ENCODE assay signal across 8 mouse cellular contexts in the genomic region with DNA sequence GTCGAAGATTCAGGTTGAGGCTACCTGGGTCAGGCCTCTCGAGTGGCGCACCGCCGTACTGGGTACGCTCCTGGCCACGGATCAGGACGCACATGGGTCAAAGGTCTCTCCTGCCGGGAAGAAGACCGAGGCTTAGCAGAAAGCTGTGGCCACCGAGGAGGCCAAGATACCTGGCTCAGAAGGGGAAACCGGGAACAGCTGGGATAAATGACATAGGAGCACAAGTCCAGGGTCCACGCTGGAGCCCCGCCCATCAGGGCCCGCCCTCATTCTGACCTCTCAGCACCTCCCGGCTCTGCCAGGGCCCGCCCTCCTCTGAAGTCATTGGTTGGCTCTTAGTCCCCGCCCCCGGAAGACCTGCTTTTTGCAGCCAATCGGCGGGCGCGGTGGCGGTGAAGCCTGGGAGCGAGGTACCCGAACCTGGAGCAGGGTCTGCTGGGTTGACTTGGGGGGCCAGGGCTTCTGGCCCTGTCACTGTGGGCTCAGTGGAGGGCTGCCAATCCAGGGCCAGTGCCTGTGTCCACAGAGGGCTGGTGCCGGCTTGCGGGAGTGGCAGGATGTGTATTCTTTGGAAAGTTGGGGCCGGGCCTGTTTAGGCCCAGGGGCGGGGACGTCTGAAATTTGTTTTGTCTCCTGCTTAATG. TPM values are rescaled to one million over a fixed set of nuclear protein-coding genes. Genes with fewer than 3 reads are reported as not detected.
DNase-seq lines count a peak whose midpoint lies in the region; ATAC-seq and TF ChIP-seq lines count a peak whose summit lies in the region.

A gene (plus strand): TSS at position 325 of the 643 bp plus-strand sequence.

- TF ChIP-seq EP300 in heart, postnatal 0 days (IDR thresholded peaks at IDR 0.05; ENCODE audit: low read depth) = no peak

- peaks cover 19% of the 10 kb centered on the region for H3K36me3 ChIP-seq in E14TG2a.4 (ENCODE audit: insufficient read depth, low read length)
- peaks cover 21% of the 10 kb centered on the region for H3K36me3 ChIP-seq in forebrain, embryonic 12.5 days (replicated peaks)
- H3K36me3 ChIP-seq in heart, postnatal 0 days (replicated peaks; ENCODE audit: control insufficient read depth, insufficient read depth, low read length) = peaks cover 26% of the 10 kb centered on the region
- no peaks in the 10 kb centered on the region for H3K36me3 ChIP-seq in liver, embryonic 16.5 days (ENCODE audit: control insufficient read depth, insufficient read depth)
- H3K36me3 ChIP-seq in neural tube, embryonic 13.5 days = peaks cover 26% of the 10 kb centered on the region
- peaks cover 2% of the 10 kb centered on the region for H3K36me3 ChIP-seq in testis, adult 2 months (ENCODE audit: control insufficient read depth, insufficient read depth, low read length)

- ATAC-seq in forebrain, embryonic 12.5 days (ENCODE audit: low FRiP score) = peak; percentile 99
- ATAC-seq in heart, postnatal 0 days (ENCODE audit: insufficient read depth, low read depth) = peak; percentile 99
- peak; percentile 99 for ATAC-seq in liver, embryonic 16.5 days (ENCODE audit: low read depth)
- ATAC-seq in neural tube, embryonic 13.5 days (ENCODE audit: low read depth) = peak; percentile 98

- peaks cover 15% of the 10 kb centered on the region for H3K4me1 ChIP-seq in E14TG2a.4 (replicated peaks; ENCODE audit: low read depth, low read length)
- peaks cover 17% of the 10 kb centered on the region for H3K4me1 ChIP-seq in forebrain, embryonic 12.5 days
- H3K4me1 ChIP-seq in heart, postnatal 0 days (ENCODE audit: control insufficient read depth, insufficient read depth) = peaks cover 19% of the 10 kb centered on the region
- peaks cover 11% of the 10 kb centered on the region for H3K4me1 ChIP-seq in liver, embryonic 16.5 days (ENCODE audit: control insufficient read depth, low read depth, low read length)
- peaks cover 21% of the 10 kb centered on the region for H3K4me1 ChIP-seq in neural tube, embryonic 13.5 days (replicated peaks)
- peaks cover 6% of the 10 kb centered on the region for H3K4me1 ChIP-seq in testis, adult 2 months (ENCODE audit: control insufficient read depth, insufficient read depth, low read length)

- H3K9me3 ChIP-seq in E14TG2a.4 (ENCODE audit: low read length) = peaks cover under 1% of the 10 kb centered on the region
- H3K9me3 ChIP-seq in forebrain, embryonic 12.5 days = no peaks in the 10 kb centered on the region
- no peaks in the 10 kb centered on the region for H3K9me3 ChIP-seq in heart, postnatal 0 days (replicated peaks; ENCODE audit: control insufficient read depth, low read length)
- no peaks in the 10 kb centered on the region for H3K9me3 ChIP-seq in liver, embryonic 16.5 days (replicated peaks; ENCODE audit: control insufficient read depth, low read length)
- no peaks in the 10 kb centered on the region for H3K9me3 ChIP-seq in neural tube, embryonic 13.5 days

- H3K27me3 ChIP-seq in E14TG2a.4 (ENCODE audit: insufficient read depth, low read length) = no peaks in the 10 kb centered on the region
- no peaks in the 10 kb centered on the region for H3K27me3 ChIP-seq in forebrain, embryonic 12.5 days
- no peaks in the 10 kb centered on the region for H3K27me3 ChIP-seq in heart, postnatal 0 days (ENCODE audit: control insufficient read depth, insufficient read depth, low read length)
- no peaks in the 10 kb centered on the region for H3K27me3 ChIP-seq in liver, embryonic 16.5 days (ENCODE audit: control insufficient read depth, insufficient read depth, low read depth, low read length)
- no peaks in the 10 kb centered on the region for H3K27me3 ChIP-seq in neural tube, embryonic 13.5 days
- H3K27me3 ChIP-seq in testis, adult 2 months (ENCODE audit: control insufficient read depth, insufficient read depth, low read length) = no peaks in the 10 kb centered on the region

- H3K4me2 ChIP-seq in forebrain, embryonic 12.5 days = peak within 1 kb of the TSS; percentile 87
- H3K4me2 ChIP-seq in heart, postnatal 0 days (ENCODE audit: low read depth, low read length) = peak within 1 kb of the TSS; percentile 76
- H3K4me2 ChIP-seq in liver, embryonic 16.5 days (ENCODE audit: low read depth, low read length) = peak within 1 kb of the TSS; percentile 91
- peak within 1 kb of the TSS; percentile 91 for H3K4me2 ChIP-seq in neural tube, embryonic 13.5 days

- H3K4me3 ChIP-seq in E14TG2a.4 (replicated peaks; ENCODE audit: low read length) = peak within 1 kb of the TSS; percentile 87
- peak within 1 kb of the TSS; percentile 78 for H3K4me3 ChIP-seq in forebrain, embryonic 12.5 days (replicated peaks)
- peak within 1 kb of the TSS; percentile 71 for H3K4me3 ChIP-seq in heart, postnatal 0 days (ENCODE audit: low read depth, low read length)
- peak within 1 kb of the TSS; percentile 86 for H3K4me3 ChIP-seq in liver, embryonic 16.5 days (ENCODE audit: low read depth, low read length)
- peak within 1 kb of the TSS; percentile 67 for H3K4me3 ChIP-seq in neural tube, embryonic 13.5 days
- H3K4me3 ChIP-seq in testis, adult 2 months (ENCODE audit: control insufficient read depth, low read depth, low read length) = peak within 1 kb of the TSS; percentile 95

- peak; percentile 89 for DNase-seq in c-Kit-positive CD71-positive TER-119-positive erythroid progenitor cells, embryonic 14.5 days (ENCODE audit: low spot score)
- peak; percentile 95 for DNase-seq in heart, postnatal 0 days (ENCODE audit: low spot score)
- DNase-seq in kidney, postnatal 4 days = peak; percentile 98 to 99

- TF ChIP-seq POLR2A in testis, adult 2 months (IDR thresholded peaks at IDR 0.05; ENCODE audit: control insufficient read depth, low read depth, low read length) = peak; percentile 86

- peak within 1 kb of the TSS; percentile 74 for H3K9ac ChIP-seq in forebrain, embryonic 12.5 days
- H3K9ac ChIP-seq in heart, postnatal 0 days (replicated peaks; ENCODE audit: low read depth, low read length) = peak within 1 kb of the TSS; percentile 69
- peak within 1 kb of the TSS; percentile 80 for H3K9ac ChIP-seq in liver, embryonic 16.5 days (ENCODE audit: low read depth, low read length)
- H3K9ac ChIP-seq in neural tube, embryonic 13.5 days = peak within 1 kb of the TSS; percentile 85

- no peak for TF ChIP-seq CTCF in E14TG2a.4 (conservative IDR thresholded peaks at IDR 0.05; ENCODE audit: low read length)
- TF ChIP-seq CTCF in heart, postnatal 0 days (IDR thresholded peaks at IDR 0.05; ENCODE audit: low read depth) = no peak
- TF ChIP-seq CTCF in testis, adult 2 months (IDR thresholded peaks at IDR 0.05; ENCODE audit: control insufficient read depth, insufficient read depth, insufficient replicate concordance, low read depth, low read length) = no peak

- no peak within 1 kb of the TSS for H3K27ac ChIP-seq in forebrain, embryonic 12.5 days
- peak within 1 kb of the TSS; percentile 56 for H3K27ac ChIP-seq in heart, postnatal 0 days (ENCODE audit: low read depth)
- H3K27ac ChIP-seq in liver, embryonic 16.5 days (ENCODE audit: low read length) = peak within 1 kb of the TSS; percentile 39; the same call in 1 of the 2 replicates
- H3K27ac ChIP-seq in neural tube, embryonic 13.5 days (replicated peaks) = peak within 1 kb of the TSS; percentile 59
- H3K27ac ChIP-seq in testis, adult 2 months (ENCODE audit: control insufficient read depth, insufficient read depth, low read depth, low read length) = peak within 1 kb of the TSS; percentile 71

- 3% methylated on average over 31 of the region's 31 CpGs for WGBS in forebrain, embryonic 12.5 days
- WGBS in heart, postnatal 0 days = 3% methylated on average over 30 of the region's 31 CpGs
- WGBS in liver, embryonic 16.5 days (ENCODE audit: insufficient replicate concordance) = 4% methylated on average over 30 of the region's 31 CpGs
- 4% methylated on average over 31 of the region's 31 CpGs for WGBS in neural tube, embryonic 13.5 days

RNA-seq across cellular contexts. Expression of the gene that starts here (rescaled TPM):
- polyA plus RNA-seq in forebrain, embryonic 12.5 days (2016; fragmentation: Nextera tagmentation; extraction: Ambion mirVana) = 18.2 and 22.5 TPM in 2 replicates
- total RNA-seq in heart, postnatal 0 days (2014; rRNA removed; ENCODE audit: low replicate concordance) = 15.1 and 15.9 TPM in 2 replicates
- 14.8 and 15.0 TPM in 2 replicates for polyA plus RNA-seq in heart, postnatal 0 days (2015; fragmentation: Nextera tagmentation; extraction: Ambion mirVana)
- polyA plus RNA-seq in liver, embryonic 16.5 days (2015; fragmentation: Nextera tagmentation; extraction: Ambion mirVana) = 3.9 TPM in 2 replicates
- polyA plus RNA-seq in neural tube, embryonic 13.5 days (2015; fragmentation: Nextera tagmentation; extraction: Ambion mirVana) = 32.7 and 37.4 TPM in 2 replicates
- 29.3 and 33.4 TPM in 2 replicates for polyA plus RNA-seq in testis, adult 2 months (2012; rRNA removed)
